Mouse (Mus musculus) lung, adult 2 months (tissue): ENCODE measurements at regions not wholly inside any gene's neighbourhood (a gene's known extent, or its start where the extent isn't known, plus 50 kb on each side); places are given as distances from the start of the nearest gene placed in this dataset.

Source experiments
- CTCF ChIP-seq: fragments of 200-500 bp; IDR thresholded peaks from 2 replicates; pipeline ENCODE4 v1.5.1; 2011; ENCODE audit warnings: mild to moderate bottlenecking, low read length, control low read depth; ENCODE audit not compliant: insufficient read depth
- POLR2A ChIP-seq: fragments of 200-500 bp; IDR thresholded peaks from 2 replicates; pipeline ENCODE4 v1.6.1; 2011; ENCODE audit warnings: low read depth, mild to moderate bottlenecking, control low read depth, low read length, borderline replicate concordance; ENCODE audit errors: extremely low read depth

GRCm38 (mm10) chr11:82541376-82541775 lies 152.7 kb downstream of the Tmem132e start:
- TF ChIP-seq POLR2A (no peak), CTCF (no peak)
